Mouse (Mus musculus) hindbrain, embryonic 16.5 days (tissue): ENCODE results near the gene Cpa2. TPM values are rescaled to one million over a fixed set of nuclear protein-coding genes. Genes with fewer than 3 reads are reported as not detected.

Source experiments
- ATAC-seq: fragments of 200-750 bp; cut with Nextera tagmentation; 2 replicates; pipeline ENCODE4 v1.8.0; 2017; ENCODE audit warnings: moderate TSS enrichment, moderate library complexity
- H3K27ac ChIP-seq: fragments of 300-500 bp; sonication (generic); 2 replicates; pipeline ENCODE4 v1.5.1; 2014; ENCODE audit warnings: low read depth, mild to moderate bottlenecking, control low read depth, low read length, moderate library complexity
- H3K27me3 ChIP-seq: fragments of 300-500 bp; sonication (generic); replicated peaks from 2 replicates; pipeline ENCODE4 v1.6.1; 2014; ENCODE audit warnings: low read length; ENCODE audit not compliant: control insufficient read depth, insufficient read depth
- H3K36me3 ChIP-seq: fragments of 300-500 bp; sonication (generic); 2 replicates; pipeline ENCODE4 v1.6.1; 2014; ENCODE audit warnings: mild to moderate bottlenecking, low read length, moderate library complexity, mixed read lengths; ENCODE audit not compliant: control insufficient read depth, insufficient read depth
- H3K4me1 ChIP-seq: fragments of 300-500 bp; sonication (generic); 2 replicates; pipeline ENCODE4 v1.6.1; 2014; ENCODE audit warnings: low read depth, low read length; ENCODE audit not compliant: control insufficient read depth, insufficient read depth
- H3K4me2 ChIP-seq: fragments of 300-500 bp; sonication (generic); 2 replicates; pipeline ENCODE4 v1.6.1; 2014; ENCODE audit warnings: mild to moderate bottlenecking, low read length, control low read depth, moderate library complexity
- H3K4me3 ChIP-seq: fragments of 300-500 bp; sonication (generic); 2 replicates; pipeline ENCODE4 v1.5.1; 2014; ENCODE audit warnings: mild to moderate bottlenecking, low read length, control low read depth, moderate library complexity
- H3K9ac ChIP-seq: fragments of 300-500 bp; sonication (generic); 2 replicates; pipeline ENCODE4 v1.6.1; 2014; ENCODE audit warnings: low read depth, mild to moderate bottlenecking, control low read depth, low read length, moderate library complexity
- H3K9me3 ChIP-seq: fragments of 300-500 bp; sonication (generic); 2 replicates; pipeline ENCODE4 v1.6.1; 2014; ENCODE audit warnings: mild to moderate bottlenecking, low read length, moderate library complexity; ENCODE audit not compliant: control insufficient read depth
- WGBS: fragments of 180-500 bp; shearing (Covaris S2); extraction: QIAGEN DNeasy Blood & Tissue Kit; methylation state at CpG from one replicate; pipeline ENCODE4 v1.1.7; 2014; 5-methylcytosine and 5-hydroxymethylcytosine counted together
- polyA plus RNA-seq: library from polyadenylated mRNA; unstranded; fragments of >200 nt; fragmentation: Nextera tagmentation; extraction: Ambion mirVana; gene quantifications from 2 replicates; pipeline ENCODE4 v1.2.1, GENCODE M21; 2015

Cpa2 gene
- polyA plus RNA-seq, 1 experiment from 2014 or later: 9.7 TPM

DNA sequence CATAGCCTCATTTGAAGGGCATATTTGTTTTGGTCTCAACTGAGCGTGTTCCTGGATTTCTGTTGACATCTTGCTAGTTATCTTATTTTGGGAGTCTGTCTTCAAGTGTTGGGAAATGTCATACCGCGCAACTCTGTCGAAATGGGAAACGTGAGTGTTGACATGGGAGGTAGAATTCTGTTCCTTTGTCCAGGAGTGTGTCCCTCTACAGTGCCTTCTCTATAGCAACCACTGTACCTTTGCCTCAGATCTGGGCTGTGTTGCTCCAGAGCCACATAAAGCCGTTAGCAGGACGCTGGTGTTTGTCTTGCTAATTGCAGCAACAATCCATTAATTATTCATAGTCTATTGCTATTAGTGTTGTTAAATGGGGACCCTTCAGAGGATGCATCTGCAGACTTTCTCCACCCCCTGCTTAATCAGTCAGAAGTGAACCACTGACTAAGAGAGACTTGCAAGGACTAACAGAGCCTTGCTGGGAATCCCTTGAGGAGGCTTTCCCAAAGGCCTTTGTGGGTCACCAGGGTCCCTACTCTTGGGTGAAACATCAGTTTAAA is 45.6 kb downstream of the Cpa2 start:
- Histone ChIP-seq H3K4me3 (no peak overlapping the region), H3K4me1 (no peaks in the 10 kb centered on the region), H3K9ac (no peak overlapping the region), H3K4me2 (no peak overlapping the region), H3K27ac (no peak overlapping the region), H3K36me3 (no peaks in the 10 kb centered on the region), H3K9me3 (no peaks in the 10 kb centered on the region), H3K27me3 (no peaks in the 10 kb centered on the region)
- no peak for ATAC-seq
- 65% methylated on average over 7 of the region's 7 CpGs for WGBS

DNA sequence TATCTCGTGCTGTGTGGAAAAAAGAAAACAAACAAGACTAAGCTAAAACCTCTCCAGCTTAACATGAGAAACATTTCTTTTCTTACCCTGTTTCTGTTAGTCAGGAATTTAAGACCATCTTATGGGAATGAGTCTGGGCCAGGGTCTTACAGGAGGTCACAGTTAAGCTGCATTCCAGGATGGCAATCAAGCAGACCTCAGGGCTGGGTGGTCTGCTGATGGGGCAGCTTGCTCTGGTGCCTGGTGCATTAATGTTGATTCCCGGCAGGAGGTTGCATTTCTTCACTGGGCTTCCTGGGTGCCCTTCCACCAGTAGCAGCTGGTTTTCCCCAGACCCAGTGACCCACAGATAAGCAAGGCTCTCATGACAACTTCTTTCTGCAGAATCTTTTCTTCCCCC is 48.4 kb downstream of the Cpa2 start:
- ATAC-seq: no peak
- Histone ChIP-seq H3K9me3 (no peaks in the 10 kb centered on the region), H3K4me2 (no peak overlapping the region), H3K27ac (no peak overlapping the region), H3K4me1 (no peaks in the 10 kb centered on the region; the same call in 1 of the 2 replicates), H3K4me3 (no peak overlapping the region), H3K27me3 (no peaks in the 10 kb centered on the region), H3K9ac (no peak overlapping the region), H3K36me3 (no peaks in the 10 kb centered on the region)
- 69% methylated on average over 2 of the region's 2 CpGs for WGBS

DNA sequence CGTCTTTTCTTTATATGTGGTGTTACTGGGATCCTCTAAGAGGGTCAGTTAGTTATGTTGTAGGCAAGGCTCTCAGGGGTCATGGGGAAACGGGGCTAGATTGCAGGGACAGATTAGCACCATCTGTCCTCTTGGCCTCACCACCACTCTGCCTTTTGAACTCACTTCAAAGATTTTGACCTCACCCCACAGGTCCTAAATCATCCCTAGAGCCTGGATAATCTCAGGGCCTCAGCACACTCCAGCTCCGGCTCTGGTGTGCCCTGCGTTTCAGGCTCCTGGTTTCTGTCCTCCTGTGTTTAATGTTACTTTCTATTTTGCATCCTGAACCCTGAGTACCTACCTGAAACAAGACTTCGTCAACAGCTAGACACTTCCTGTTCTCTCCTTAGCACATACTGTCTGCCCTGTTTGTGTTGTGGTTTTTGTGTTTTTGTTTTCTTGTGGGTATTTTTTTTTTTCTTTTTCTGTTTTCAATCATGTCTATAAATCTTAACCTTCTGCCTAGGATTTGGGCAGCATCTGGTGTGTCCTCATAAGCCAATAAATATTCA is 50.5 kb downstream of the Cpa2 start:
- no peaks in the 10 kb centered on the region; the same call in 1 of the 2 replicates for H3K4me1 ChIP-seq
- H3K27me3 ChIP-seq: no peaks in the 10 kb centered on the region
- 65% methylated on average over 5 of the region's 5 CpGs for WGBS
- H3K27ac ChIP-seq: no peak overlapping the region
- no peaks in the 10 kb centered on the region for H3K9me3 ChIP-seq
- no peak overlapping the region for H3K9ac ChIP-seq
- no peak overlapping the region for H3K4me2 ChIP-seq
- H3K36me3 ChIP-seq: no peaks in the 10 kb centered on the region
- ATAC-seq: no peak
- H3K4me3 ChIP-seq: no peak overlapping the region

DNA sequence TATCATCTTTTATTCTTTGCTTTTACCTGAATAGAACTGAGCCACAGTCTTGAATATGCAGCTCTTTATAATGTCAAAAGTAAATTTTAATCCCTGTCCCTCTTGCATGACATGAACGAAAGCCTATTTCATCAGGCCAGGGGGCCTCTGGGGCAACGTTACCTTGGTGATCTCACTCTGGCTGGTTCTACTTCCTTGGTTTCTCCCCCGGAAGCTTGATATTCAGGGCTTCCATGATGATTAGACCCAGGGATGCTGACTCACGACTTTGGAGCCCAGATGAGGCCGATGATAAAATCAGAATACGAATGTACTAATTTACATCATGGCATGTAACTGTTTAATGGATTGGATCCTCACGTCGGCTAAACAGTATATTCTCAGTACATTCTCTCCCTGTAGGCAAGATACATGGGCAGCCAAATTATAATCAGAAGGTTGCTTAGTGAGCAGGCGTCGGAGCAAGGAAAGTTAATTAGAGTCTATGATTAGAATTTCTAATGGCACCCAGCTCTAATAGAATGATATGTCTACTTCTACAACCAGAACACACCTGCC is 51.1 kb downstream of the Cpa2 start:
- Histone ChIP-seq H3K4me2 (no peak overlapping the region), H3K27ac (no peak overlapping the region), H3K9ac (no peak overlapping the region), H3K36me3 (no peaks in the 10 kb centered on the region), H3K27me3 (no peaks in the 10 kb centered on the region), H3K4me1 (no peaks in the 10 kb centered on the region; the same call in 1 of the 2 replicates), H3K9me3 (no peaks in the 10 kb centered on the region), H3K4me3 (no peak overlapping the region)
- ATAC-seq: peak; percentile 44
- WGBS: 42% methylated on average over 10 of the region's 10 CpGs

DNA sequence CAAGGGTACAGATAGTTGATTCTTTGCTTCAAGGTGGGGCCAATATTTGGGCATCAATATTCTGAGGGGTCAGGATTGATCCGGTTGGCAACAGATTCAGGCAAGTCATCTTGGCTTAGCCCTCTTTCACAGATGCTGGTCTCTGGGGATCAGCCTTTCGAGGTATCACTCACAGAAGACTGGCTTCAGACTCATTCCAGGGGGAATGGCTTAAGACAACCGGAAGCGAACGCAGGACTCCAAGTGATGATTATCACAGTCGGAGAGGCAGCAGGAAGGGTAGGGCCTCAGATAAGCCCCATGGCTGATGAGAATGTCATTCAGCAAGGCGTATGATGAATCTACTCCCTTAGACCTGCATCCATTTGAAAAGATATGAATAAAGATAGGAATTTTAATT is 53.0 kb downstream of the Cpa2 start:
- no peak overlapping the region for H3K9ac ChIP-seq
- WGBS: 73% methylated on average over 7 of the region's 7 CpGs
- H3K27ac ChIP-seq: no peak overlapping the region
- ATAC-seq: no peak
- no peaks in the 10 kb centered on the region for H3K36me3 ChIP-seq
- no peaks in the 10 kb centered on the region for H3K27me3 ChIP-seq
- H3K4me3 ChIP-seq: no peak overlapping the region
- no peak overlapping the region for H3K4me2 ChIP-seq
- H3K9me3 ChIP-seq: no peaks in the 10 kb centered on the region
- no peaks in the 10 kb centered on the region; the same call in 1 of the 2 replicates for H3K4me1 ChIP-seq

DNA sequence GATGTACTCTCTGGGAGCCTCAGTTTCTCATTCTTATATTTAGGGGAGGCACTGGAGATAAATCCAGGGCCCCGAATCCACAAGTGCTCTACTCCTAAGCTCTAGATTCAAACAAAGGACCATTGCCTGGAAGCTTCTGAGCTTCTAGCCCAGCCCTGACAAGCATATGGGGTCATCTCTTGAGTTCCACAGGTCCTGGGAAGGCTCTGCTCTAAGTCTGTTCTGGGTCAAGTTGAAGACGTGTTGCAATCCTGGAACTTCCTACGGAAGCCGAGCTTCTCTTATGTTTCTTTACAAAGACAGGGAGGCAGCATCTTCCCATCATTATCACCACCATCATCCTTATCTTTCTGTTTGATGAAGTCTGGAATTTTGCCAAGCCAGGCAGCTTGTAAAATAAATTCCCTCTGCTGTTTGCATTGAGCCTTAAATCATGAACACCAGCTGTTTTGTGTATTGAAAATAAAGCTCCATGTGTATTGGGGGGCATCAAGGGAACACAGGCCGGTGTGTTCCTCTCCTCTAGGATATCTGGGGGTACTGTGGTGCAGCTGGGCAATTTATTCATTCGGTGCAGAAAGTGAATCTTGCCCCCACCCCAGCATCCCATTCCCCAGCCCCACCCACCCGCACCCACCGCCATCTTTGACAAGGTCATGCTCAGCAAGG is 55.0 kb downstream of the Cpa2 start:
- Histone ChIP-seq H3K36me3 (no peaks in the 10 kb centered on the region), H3K4me1 (no peaks in the 10 kb centered on the region; the same call in 1 of the 2 replicates), H3K9ac (no peak overlapping the region), H3K4me2 (no peak overlapping the region), H3K4me3 (no peak overlapping the region), H3K9me3 (no peaks in the 10 kb centered on the region), H3K27me3 (no peaks in the 10 kb centered on the region), H3K27ac (no peak overlapping the region)
- no peak for ATAC-seq
- WGBS: 83% methylated on average over 8 of the region's 8 CpGs

DNA sequence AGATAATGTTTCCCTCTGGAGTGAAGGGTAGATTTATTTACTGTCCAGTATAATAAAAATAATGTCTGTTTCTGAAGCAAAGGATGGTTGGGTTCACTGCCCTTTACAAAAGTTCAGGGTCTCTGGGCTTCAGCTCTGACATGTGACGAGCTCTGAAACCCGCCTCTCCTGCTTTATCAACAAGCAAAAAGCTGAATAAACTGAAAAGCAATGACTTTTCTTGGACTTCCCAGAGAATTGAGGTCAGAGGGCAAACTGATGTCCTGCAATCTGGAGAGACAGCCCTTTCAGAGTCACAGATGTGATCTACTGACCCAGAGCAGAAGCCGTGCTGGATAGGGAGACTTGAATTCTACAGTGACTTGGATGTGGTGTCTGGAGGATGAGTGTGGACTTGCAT is 58.7 kb downstream of the Cpa2 start:
- Histone ChIP-seq H3K27me3 (no peaks in the 10 kb centered on the region), H3K4me1 (no peaks in the 10 kb centered on the region), H3K36me3 (no peaks in the 10 kb centered on the region), H3K9me3 (no peaks in the 10 kb centered on the region), H3K4me3 (no peak overlapping the region), H3K9ac (no peak overlapping the region), H3K27ac (no peak overlapping the region), H3K4me2 (no peak overlapping the region)
- ATAC-seq: no peak
- 65% methylated on average over 3 of the region's 3 CpGs for WGBS

DNA sequence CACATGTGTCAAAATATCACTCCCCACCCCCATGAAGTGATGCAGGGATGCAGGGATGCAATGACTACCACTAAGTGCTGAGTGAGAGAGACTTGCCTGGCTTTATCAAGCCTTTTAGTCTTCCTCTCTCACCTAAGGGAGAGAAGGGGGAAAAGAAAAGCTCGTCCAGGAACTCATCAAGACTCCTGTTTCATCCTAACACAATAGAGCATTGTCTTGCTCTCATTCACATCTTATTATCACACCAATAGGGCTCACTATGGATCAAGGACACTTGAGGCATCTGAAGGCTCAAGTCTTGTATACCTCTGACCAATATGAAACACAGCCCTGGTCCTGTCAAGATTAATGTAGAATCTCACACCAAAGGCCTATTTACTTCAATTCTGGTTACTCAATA is 59.6 kb downstream of the Cpa2 start:
- Histone ChIP-seq H3K27me3 (no peaks in the 10 kb centered on the region), H3K36me3 (no peaks in the 10 kb centered on the region), H3K4me2 (no peak overlapping the region), H3K9ac (no peak overlapping the region), H3K27ac (no peak overlapping the region), H3K4me3 (no peak overlapping the region), H3K4me1 (no peaks in the 10 kb centered on the region), H3K9me3 (no peaks in the 10 kb centered on the region)
- no peak for ATAC-seq
- 67% methylated on average over 1 of the region's 1 CpGs for WGBS

DNA sequence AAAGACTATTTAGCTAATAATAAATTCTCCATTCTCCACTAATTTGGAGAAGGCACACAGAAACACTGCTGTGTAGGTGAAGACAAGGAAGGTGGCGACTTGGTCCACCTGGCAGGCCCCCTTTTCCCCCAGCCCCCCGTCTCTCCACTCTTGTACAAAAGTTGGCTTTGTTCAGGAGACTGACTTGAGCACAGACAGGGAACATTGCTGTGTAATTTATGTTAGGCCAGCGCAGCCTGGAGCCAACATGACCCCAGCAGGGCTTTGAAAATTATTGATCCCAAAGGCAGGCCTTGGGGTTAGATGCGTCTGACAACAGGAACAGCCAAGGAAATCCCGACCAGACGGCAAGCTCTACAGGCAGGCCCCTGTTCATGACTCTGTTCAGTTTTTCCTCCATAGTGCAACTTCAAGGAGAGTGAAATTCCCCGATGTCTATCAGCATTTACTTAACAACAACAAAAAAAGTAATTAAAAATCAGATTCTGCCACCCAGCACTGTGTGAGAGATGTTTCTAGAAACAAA is 63.0 kb downstream of the Cpa2 start:
- Histone ChIP-seq H3K27me3 (no peaks in the 10 kb centered on the region), H3K4me1 (no peaks in the 10 kb centered on the region), H3K4me2 (no peak overlapping the region), H3K9me3 (no peaks in the 10 kb centered on the region), H3K9ac (no peak overlapping the region), H3K4me3 (no peak overlapping the region), H3K27ac (no peak overlapping the region), H3K36me3 (no peaks in the 10 kb centered on the region)
- ATAC-seq: no peak
- WGBS: 68% methylated on average over 7 of the region's 7 CpGs
